Mouse (Mus musculus): Measurements from ENCODE around the gene Ghrl. TPM values are rescaled to one million over a fixed set of nuclear protein-coding genes. Genes with fewer than 3 reads are reported as not detected.

Gene Ghrl
- polyA plus RNA-seq (2016; fragmentation: Nextera tagmentation; extraction: Ambion mirVana), result 0.57 TPM in 1 of 2 replicates, not detected in the other

DNA sequence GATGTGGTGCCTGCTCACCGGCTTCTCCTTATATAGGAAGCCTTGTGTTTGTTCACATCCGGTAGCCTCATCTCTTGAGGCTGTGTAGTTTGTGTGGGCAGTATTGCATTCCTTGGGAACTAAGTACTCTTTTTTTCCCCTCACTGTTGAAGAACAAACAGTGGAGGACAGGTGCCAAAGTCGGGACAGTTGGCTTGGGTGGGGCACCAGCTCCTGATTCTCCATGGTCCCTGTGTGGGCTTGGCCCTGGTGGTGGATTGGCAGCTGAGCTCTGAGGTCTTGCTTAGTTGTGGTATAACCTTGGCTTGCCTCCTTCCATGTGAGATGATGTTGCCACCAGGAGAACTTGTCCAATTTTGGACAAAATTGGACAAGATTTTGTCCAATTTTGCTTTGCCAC, at the start of gene Ghrl:
Gene Ghrl (minus strand): TSS at position 3 of the 400 bp plus-strand sequence.
- Histone ChIP-seq H3K4me3 (no peak within 1 kb of the TSS), H3K4me2 (replicated peaks) (no peak within 1 kb of the TSS), H3K9me3 (no peaks in the 10 kb centered on the region), H3K27me3 (replicated peaks) (no peaks in the 10 kb centered on the region), H3K27ac (no peak within 1 kb of the TSS), H3K9ac (no peak within 1 kb of the TSS), H3K36me3 (peaks cover 45% of the 10 kb centered on the region), H3K4me1 (no peaks in the 10 kb centered on the region)
- ATAC-seq (ENCODE audit: low FRiP score, low read depth), result no peak
- whole genome bisulfite sequencing, result 83% methylated on average over 3 of the region's 3 CpGs

DNA sequence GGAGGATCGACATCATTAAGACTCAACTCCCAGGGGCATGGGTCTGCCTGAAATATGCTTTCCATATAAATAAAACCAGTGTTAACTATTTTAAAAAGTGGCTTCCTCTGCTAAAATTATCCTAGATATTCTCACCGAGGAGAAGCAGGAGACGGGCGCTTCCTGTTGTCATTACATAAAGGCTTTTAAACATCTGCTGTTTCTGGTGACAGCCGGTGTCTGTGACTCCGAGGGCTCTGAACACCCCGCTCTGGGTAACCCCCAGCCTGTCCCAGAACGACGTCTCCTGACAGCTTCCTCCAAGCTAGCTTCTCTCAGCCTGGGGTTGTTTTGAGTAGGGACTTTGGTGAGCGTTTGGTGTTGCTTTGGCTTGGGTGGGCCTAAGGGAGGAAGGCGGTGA, 49.1 kb upstream of the Ghrl start:
- H3K9me3 ChIP-seq, result no peaks in the 10 kb centered on the region
- no peak overlapping the region for H3K27ac ChIP-seq
- ATAC-seq (ENCODE audit: low FRiP score, low read depth), result no peak
- H3K4me3 ChIP-seq, result no peak overlapping the region
- 69% methylated on average over 11 of the region's 11 CpGs for WGBS
- no peaks in the 10 kb centered on the region for H3K27me3 ChIP-seq (replicated peaks)
- peaks cover 16% of the 10 kb centered on the region for H3K36me3 ChIP-seq
- H3K4me2 ChIP-seq (replicated peaks), result no peak overlapping the region
- H3K4me1 ChIP-seq, result no peaks in the 10 kb centered on the region
- H3K9ac ChIP-seq, result no peak overlapping the region

DNA sequence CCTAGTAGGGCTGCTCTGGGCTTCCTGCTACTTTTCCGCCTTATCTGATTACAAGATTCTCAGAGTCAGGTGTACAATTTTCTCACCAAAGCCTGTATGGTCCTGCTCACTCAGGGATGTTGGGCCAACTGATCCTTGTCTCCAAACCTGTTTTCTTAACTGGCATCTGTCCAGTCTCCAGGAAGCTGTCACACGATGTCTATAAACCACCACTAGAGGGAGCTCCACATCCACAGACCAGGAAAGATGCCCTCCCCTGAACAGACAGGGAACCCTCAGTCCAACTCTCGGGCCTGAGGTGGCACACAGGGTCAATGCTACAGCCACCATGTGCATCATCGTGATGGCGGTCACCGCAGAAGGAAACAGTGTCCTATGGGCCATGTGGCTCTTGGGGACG, 42.0 kb upstream of the Ghrl start:
- ATAC-seq (ENCODE audit: low FRiP score, low read depth), result peak; percentile 44; the same call in 1 of the 2 replicates
- no peak overlapping the region for H3K4me2 ChIP-seq (replicated peaks)
- no peak overlapping the region for H3K4me3 ChIP-seq
- WGBS, result 34% methylated on average over 7 of the region's 7 CpGs
- H3K27ac ChIP-seq, result no peak overlapping the region
- H3K9me3 ChIP-seq, result no peaks in the 10 kb centered on the region
- H3K9ac ChIP-seq, result no peak overlapping the region
- no peaks in the 10 kb centered on the region for H3K4me1 ChIP-seq
- H3K36me3 ChIP-seq, result peaks cover 8% of the 10 kb centered on the region
- H3K27me3 ChIP-seq (replicated peaks), result 0 out of 2 replicates have a peak, but pooled peaks cover 2% of the 10 kb centered on the region

DNA sequence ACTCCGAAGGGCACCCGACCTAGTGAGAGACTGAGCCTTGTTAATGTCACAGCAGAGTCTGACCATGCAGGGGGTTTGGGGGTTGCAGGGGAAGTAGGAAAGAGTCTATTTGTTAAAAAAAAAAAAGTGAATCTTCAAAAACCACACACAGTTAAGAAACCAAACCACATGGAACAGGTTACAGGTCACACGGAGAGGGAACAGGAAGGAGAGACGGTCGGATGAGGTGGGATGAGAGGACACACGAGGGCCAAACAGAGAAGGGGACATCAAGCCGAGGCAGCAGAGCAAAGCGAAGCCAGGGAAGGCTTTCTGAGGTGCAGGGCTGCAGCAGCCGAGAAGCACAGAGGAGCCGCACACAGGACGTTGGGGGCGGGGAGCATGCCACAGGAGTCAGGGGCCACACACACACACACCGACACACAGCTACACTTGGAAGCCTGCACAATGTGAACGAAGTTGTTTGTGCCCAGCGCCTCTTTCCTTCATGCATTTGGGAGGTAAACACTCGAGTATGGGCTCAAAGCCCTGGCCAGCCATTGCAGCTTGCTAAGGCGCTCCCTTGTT, 29.5 kb upstream of the Ghrl start:
- no peak overlapping the region for H3K9ac ChIP-seq
- H3K36me3 ChIP-seq, result no peaks in the 10 kb centered on the region; the same call in 1 of the 2 replicates
- H3K9me3 ChIP-seq, result no peaks in the 10 kb centered on the region
- no peak for ATAC-seq (ENCODE audit: low FRiP score, low read depth)
- no peak overlapping the region for H3K4me3 ChIP-seq
- no peaks in the 10 kb centered on the region for H3K4me1 ChIP-seq
- WGBS, result 71% methylated on average over 17 of the region's 17 CpGs
- peaks cover 19% of the 10 kb centered on the region for H3K27me3 ChIP-seq (replicated peaks)
- H3K27ac ChIP-seq, result no peak overlapping the region
- H3K4me2 ChIP-seq (replicated peaks), result no peak overlapping the region

DNA sequence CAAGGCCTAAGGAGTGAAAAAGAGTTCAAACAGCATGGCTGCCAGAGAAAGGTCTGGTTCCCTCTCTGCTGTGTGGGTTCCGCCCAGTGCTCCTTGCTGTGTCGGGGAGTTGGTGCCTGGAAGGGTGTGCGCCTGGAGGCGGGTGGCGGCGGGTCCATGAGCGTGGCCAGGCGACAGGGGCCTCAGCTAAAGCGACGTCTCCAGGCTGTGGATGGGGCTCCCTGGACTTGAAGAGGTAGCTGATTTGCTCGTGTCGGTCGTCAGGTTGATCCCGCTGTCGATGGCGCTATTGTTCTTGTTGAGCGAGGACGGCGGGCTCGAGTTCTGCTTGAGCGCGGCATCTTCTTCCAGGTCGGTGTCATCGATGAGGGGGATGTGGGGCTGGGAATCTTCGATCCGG, 28.7 kb upstream of the Ghrl start:
- Histone ChIP-seq H3K4me3 (no peak overlapping the region), H3K4me1 (no peaks in the 10 kb centered on the region), H3K9ac (no peak overlapping the region), H3K27me3 (replicated peaks) (peaks cover 19% of the 10 kb centered on the region), H3K4me2 (replicated peaks) (peak overlapping the region; percentile 31; the same call in 1 of the 2 replicates), H3K9me3 (no peaks in the 10 kb centered on the region), H3K36me3 (no peaks in the 10 kb centered on the region), H3K27ac (no peak overlapping the region)
- ATAC-seq (ENCODE audit: low FRiP score, low read depth), result no peak
- WGBS, result 31% methylated on average over 26 of the region's 26 CpGs

DNA sequence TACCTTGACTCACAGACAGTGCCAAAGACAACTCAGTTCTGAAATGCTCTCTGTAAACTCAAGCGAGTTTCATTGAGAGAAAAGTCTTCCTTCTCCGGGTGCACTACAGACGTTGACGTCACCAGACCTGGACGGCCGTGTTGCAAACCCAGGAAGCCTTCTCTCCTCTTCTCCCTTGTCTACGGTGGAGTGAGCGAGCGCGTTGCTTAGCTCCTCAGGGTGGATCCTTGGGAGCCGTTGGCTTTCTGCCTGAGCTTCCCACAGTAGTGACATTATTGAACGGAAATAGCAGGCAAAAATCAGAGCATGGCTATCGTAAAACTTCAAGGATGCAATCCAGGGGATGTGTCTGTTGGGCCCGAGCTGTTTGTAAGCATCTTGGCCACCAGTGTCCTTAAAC, 27.6 kb upstream of the Ghrl start:
- no peaks in the 10 kb centered on the region for H3K36me3 ChIP-seq
- no peak overlapping the region for H3K4me2 ChIP-seq (replicated peaks)
- no peak overlapping the region for H3K27ac ChIP-seq
- H3K4me1 ChIP-seq, result no peaks in the 10 kb centered on the region
- 87% methylated on average over 14 of the region's 14 CpGs for WGBS
- H3K27me3 ChIP-seq (replicated peaks), result peaks cover 19% of the 10 kb centered on the region
- H3K9me3 ChIP-seq, result no peaks in the 10 kb centered on the region
- no peak overlapping the region for H3K4me3 ChIP-seq
- no peak overlapping the region for H3K9ac ChIP-seq
- ATAC-seq (ENCODE audit: low FRiP score, low read depth), result no peak

DNA sequence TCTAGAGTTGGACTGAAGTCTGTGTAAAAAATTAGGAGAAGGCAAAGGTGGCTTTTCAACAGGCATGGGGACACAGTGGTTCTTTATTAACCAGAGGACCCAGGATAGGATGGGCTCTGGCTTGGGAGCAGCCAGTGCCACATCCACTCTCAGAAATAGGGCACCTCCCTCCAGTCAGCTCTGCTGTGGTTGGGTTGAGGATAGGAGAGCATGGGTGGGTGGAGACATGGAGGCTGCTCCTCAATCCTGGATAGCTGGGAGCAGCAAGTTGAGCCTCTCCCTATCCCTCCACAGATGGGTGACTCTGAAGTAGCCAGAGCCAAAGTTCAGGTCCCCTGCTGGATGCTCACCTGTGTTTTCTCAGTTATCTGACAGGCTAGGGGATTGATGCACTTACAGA, 25.4 kb upstream of the Ghrl start:
- Histone ChIP-seq H3K4me3 (no peak overlapping the region), H3K4me1 (no peaks in the 10 kb centered on the region), H3K36me3 (no peaks in the 10 kb centered on the region), H3K4me2 (replicated peaks) (no peak overlapping the region), H3K9ac (no peak overlapping the region), H3K27ac (no peak overlapping the region), H3K9me3 (no peaks in the 10 kb centered on the region), H3K27me3 (replicated peaks) (peaks cover 19% of the 10 kb centered on the region)
- ATAC-seq (ENCODE audit: low FRiP score, low read depth), result no peak

DNA sequence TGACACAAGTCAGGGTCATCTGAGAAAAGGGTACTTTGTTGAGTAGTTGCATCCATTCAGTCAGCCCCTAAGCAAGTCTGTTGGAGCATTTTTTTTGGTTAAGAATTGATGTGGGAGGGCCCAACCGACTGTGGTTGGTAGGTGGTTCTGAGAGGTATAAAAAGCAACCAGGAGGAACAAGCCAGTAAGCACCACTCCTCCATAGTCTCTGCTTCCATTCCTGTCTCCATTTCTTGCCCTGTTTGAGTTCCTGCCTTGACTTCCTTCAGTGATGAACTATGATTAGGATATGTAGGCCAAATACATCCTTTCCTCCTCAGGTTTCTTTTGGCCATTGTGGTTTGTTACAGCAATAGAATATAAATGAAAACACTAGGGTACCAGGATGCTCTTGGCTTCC, 23.4 kb upstream of the Ghrl start:
- Histone ChIP-seq H3K9ac (no peak overlapping the region), H3K4me2 (replicated peaks) (no peak overlapping the region), H3K36me3 (peaks cover 1% of the 10 kb centered on the region; the same call in 1 of the 2 replicates), H3K27ac (no peak overlapping the region), H3K4me1 (peaks cover 8% of the 10 kb centered on the region), H3K27me3 (replicated peaks) (peaks cover 7% of the 10 kb centered on the region; the same call in 1 of the 2 replicates), H3K9me3 (no peaks in the 10 kb centered on the region), H3K4me3 (no peak overlapping the region)
- no peak for ATAC-seq (ENCODE audit: low FRiP score, low read depth)
- 52% methylated on average over 1 of the region's 1 CpGs for WGBS

DNA sequence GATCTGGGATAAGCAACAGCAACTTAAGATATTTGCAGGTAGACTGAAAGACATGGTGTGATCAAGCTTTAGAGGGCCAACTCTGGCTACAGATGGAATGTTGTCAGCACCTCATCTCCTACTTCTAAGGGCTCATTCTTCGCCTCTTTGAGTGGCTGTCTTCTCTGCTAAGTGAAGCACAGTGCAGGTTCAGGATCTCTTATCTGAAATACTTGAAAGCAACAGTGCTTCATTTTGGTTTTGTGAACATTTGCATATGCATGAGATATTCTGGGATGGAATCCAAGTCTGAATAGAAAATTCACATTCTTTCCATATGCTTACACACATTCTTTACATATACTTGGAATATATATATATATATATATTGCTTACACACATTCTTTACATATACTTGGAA, 22.6 kb upstream of the Ghrl start:
- Histone ChIP-seq H3K27me3 (replicated peaks) (peaks cover 5% of the 10 kb centered on the region; the same call in 1 of the 2 replicates), H3K4me1 (peaks cover 8% of the 10 kb centered on the region), H3K4me2 (replicated peaks) (no peak overlapping the region), H3K27ac (no peak overlapping the region), H3K36me3 (peaks cover 9% of the 10 kb centered on the region), H3K9ac (no peak overlapping the region), H3K9me3 (no peaks in the 10 kb centered on the region), H3K4me3 (no peak overlapping the region)
- WGBS, result 85% methylated on average over 1 of the region's 1 CpGs
- ATAC-seq (ENCODE audit: low FRiP score, low read depth), result no peak

DNA sequence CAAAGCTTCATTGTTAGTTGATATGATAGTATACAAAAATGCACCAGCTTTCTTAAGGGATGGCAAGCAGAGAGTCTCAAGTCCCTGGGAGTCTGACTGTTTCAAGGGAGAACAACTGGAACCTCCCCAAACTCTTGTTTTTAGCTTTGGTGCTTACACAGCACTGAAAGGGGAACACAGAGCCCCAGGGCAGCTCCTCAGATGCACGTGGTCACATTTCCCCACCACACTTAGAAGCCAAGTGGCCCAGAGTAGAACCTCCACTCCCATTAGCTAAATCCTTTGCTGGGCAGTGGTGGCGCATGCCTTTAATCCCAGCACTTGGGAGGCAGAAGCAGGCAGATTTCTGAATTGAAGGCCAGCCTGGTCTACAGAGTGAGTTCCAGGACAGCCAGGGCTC, 21.7 kb upstream of the Ghrl start:
- peaks cover 8% of the 10 kb centered on the region for H3K4me1 ChIP-seq
- no peak overlapping the region for H3K4me3 ChIP-seq
- ATAC-seq (ENCODE audit: low FRiP score, low read depth), result no peak
- no peak overlapping the region for H3K4me2 ChIP-seq (replicated peaks)
- no peaks in the 10 kb centered on the region for H3K9me3 ChIP-seq
- WGBS, result 71% methylated on average over 2 of the region's 2 CpGs
- H3K36me3 ChIP-seq, result peaks cover 16% of the 10 kb centered on the region
- H3K27ac ChIP-seq, result no peak overlapping the region
- peaks cover 5% of the 10 kb centered on the region; the same call in 1 of the 2 replicates for H3K27me3 ChIP-seq (replicated peaks)
- no peak overlapping the region for H3K9ac ChIP-seq

DNA sequence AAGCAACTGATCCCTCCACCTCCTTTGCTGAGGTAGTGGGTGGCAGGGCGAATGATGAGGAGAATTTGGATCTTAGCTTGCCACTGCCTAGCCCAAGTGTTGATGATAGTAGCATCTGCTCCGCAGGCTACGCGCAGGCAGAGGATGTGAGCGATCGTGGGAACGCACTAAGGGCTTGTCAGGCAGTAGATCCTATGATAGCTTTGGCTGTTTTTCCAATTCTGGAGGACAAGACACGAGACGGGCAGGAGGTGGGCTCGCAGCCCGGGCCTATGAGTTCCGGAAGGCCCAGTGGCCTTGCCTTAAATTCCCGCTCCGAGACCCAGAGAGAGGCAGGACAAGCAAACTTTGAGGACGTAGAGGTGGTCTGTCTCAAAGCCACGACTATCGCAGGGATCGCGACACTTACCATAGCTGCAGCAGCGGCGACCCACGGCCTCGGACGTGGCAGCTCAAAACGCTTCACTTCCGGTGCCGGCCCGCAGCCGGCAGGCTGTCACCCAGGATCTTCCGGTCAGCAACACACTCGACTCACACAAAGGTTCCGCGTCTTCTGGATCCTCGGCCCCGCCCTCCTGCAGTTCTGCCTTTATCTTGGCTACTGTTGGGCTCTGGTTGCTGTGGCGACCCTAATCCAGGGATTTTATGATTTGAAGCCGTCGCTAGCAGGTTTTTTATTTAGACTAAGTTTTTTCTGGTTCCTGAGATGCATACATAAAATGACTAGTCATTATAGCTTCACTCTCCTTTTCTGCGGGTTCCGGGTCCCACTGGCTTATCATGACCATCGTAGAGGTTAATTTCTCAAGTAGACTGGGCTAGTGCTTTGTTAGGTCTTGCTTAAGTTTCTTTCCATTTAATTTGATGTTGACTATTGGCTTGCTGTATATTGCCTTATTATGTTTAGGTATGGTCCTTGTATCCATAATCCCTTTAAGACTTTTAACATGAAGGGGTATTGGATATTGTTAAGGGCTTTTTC, 20.8 kb upstream of the Ghrl start, which contains the start of gene Sec13:
Gene Sec13 (minus strand): TSS at position 508 of the 982 bp plus-strand sequence.
- 7% methylated on average over 41 of the region's 41 CpGs for WGBS
- Histone ChIP-seq H3K36me3 (peaks cover 25% of the 10 kb centered on the region), H3K4me3 (peak within 1 kb of the TSS; percentile 79), H3K9me3 (no peaks in the 10 kb centered on the region), H3K9ac (peak within 1 kb of the TSS; percentile 81), H3K4me1 (peaks cover 8% of the 10 kb centered on the region), H3K27me3 (replicated peaks) (peaks cover 5% of the 10 kb centered on the region; the same call in 1 of the 2 replicates), H3K27ac (no peak within 1 kb of the TSS), H3K4me2 (replicated peaks) (peak within 1 kb of the TSS; percentile 67)
- ATAC-seq (ENCODE audit: low FRiP score, low read depth), result peak; percentile 85

DNA sequence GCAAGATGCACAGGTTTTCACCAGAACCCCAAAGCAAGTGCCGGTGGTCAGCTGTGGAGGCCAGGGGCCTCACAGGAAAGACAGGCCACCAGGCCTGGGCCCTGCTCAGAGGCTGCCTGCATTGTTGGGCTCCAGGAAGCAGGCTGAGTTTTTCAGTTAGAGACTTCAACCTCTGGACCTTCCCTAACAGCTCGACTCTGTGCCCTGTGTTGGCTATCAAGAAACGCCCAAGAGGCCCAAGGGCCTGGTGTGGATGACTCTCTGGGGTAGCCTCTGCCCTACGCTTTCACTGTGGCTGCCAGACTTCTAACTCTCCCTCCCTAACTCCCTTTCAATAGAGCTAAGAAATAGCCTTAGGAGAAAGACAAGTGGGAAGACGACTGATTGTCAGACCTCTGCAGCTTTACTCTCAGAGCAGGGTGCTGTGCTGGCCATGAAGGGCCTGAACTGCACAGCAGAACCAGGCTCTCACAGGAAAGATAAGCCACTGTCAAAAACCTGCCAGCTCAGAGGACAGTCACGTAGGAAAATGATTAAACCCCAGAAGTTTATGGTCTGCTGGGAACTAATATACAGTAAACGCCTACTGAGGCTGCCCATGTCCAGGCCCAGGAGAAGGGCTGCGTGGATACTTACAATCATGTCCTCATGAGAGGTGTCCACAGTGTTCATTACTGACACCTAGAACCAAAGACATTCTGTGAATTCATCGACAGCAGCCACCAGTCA, 17.8 kb upstream of the Ghrl start:
- Histone ChIP-seq H3K27me3 (replicated peaks) (no peaks in the 10 kb centered on the region), H3K4me2 (replicated peaks) (no peak overlapping the region), H3K9ac (no peak overlapping the region), H3K9me3 (no peaks in the 10 kb centered on the region), H3K4me3 (no peak overlapping the region), H3K36me3 (peaks cover 50% of the 10 kb centered on the region), H3K27ac (no peak overlapping the region), H3K4me1 (peaks cover 8% of the 10 kb centered on the region)
- WGBS, result 95% methylated on average over 9 of the region's 9 CpGs
- no peak for ATAC-seq (ENCODE audit: low FRiP score, low read depth)

Data from neural tube, embryonic 12.5 days (tissue).